Mouse (Mus musculus) monocyte, adult 5-6 weeks (primary cell): Measurements from ENCODE around the gene Ralgps2. TPM values are rescaled to one million over a fixed set of nuclear protein-coding genes. Genes with fewer than 3 reads are reported as not detected.
A peak's percentile ranks its signal among the peaks of the same experiment; 100 is the strongest.

ENCODE experiments used
- ATAC-seq: fragments of 153-309, 156-312 bp; replicated peaks from 2 replicates; pipeline ENCODE4 v1.8.0; 2017; ENCODE audit warnings: mild to moderate bottlenecking; ENCODE audit not compliant: low TSS enrichment, insufficient number of reproducible peaks, severe bottlenecking, poor library complexity, low FRiP score
- total RNA-seq: library from RNA; stranded (forward); fragments of 200-1000, 200-491, 200-594 nt; gene quantifications from 3 replicates; pipeline ENCODE4 v1.2.3, GENCODE M21; 2017

The Ralgps2 gene
- total RNA-seq: 60.9 to 69.7 TPM (median 65.5 TPM) in 3 replicates

- peak; percentile 37; the same call in 1 of the 2 replicates for ATAC-seq
Observed at GRCm38 (mm10) chr1:156939251-156940141, at the start of gene Ralgps2. Ralgps2 (minus strand) TSS chr1:156939626.

GRCm38 (mm10) chr1:156987576-156987975 lies 48.1 kb upstream of the Ralgps2 start:
- no peak for ATAC-seq

GRCm38 (mm10) chr1:156986641-156987345 lies 47.4 kb upstream of the Ralgps2 start:
- ATAC-seq: peak; percentile 83

GRCm38 (mm10) chr1:156985657-156986640 lies 46.5 kb upstream of the Ralgps2 start:
- ATAC-seq: peak; percentile 88; the same call in 1 of the 2 replicates

- ATAC-seq: no peak
Observed at GRCm38 (mm10) chr1:156983009-156983870, 43.8 kb upstream of the Ralgps2 start.

GRCm38 (mm10) chr1:156981975-156982374 lies 42.5 kb upstream of the Ralgps2 start:
- ATAC-seq: no peak

- ATAC-seq: no peak
Observed at GRCm38 (mm10) chr1:156979722-156980121, 40.3 kb upstream of the Ralgps2 start.

GRCm38 (mm10) chr1:156978656-156979055 lies 39.2 kb upstream of the Ralgps2 start:
- no peak for ATAC-seq

GRCm38 (mm10) chr1:156973857-156974256 lies 34.4 kb upstream of the Ralgps2 start:
- no peak for ATAC-seq

- ATAC-seq: no peak
Observed at GRCm38 (mm10) chr1:156972391-156972790, 33.0 kb upstream of the Ralgps2 start.

GRCm38 (mm10) chr1:156971206-156971811 lies 31.9 kb upstream of the Ralgps2 start:
- ATAC-seq: no peak

GRCm38 (mm10) chr1:156970641-156971040 lies 31.2 kb upstream of the Ralgps2 start:
- ATAC-seq: no peak

GRCm38 (mm10) chr1:156968107-156968506 lies 28.7 kb upstream of the Ralgps2 start:
- ATAC-seq: no peak

- ATAC-seq: no peak
Observed at GRCm38 (mm10) chr1:156964586-156964932, 25.1 kb upstream of the Ralgps2 start.

- no peak for ATAC-seq
Observed at GRCm38 (mm10) chr1:156963871-156964585, 24.6 kb upstream of the Ralgps2 start.

GRCm38 (mm10) chr1:156961481-156962265 lies 22.2 kb upstream of the Ralgps2 start:
- ATAC-seq: no peak
